Mouse (Mus musculus) CH12.LX (cell line): Measurements from ENCODE around the gene Npnt. TPM values are rescaled to one million over a fixed set of nuclear protein-coding genes. Genes with fewer than 3 reads are reported as not detected.

ENCODE experiments used
- DNase-seq: peaks from one replicate; pipeline ENCODE4 v3.0.0-alpha.2; 2013; ENCODE audit errors: extremely low read depth
- H3K27ac ChIP-seq: 2 replicates; pipeline ENCODE4 v1.5.1; 2012; ENCODE audit warnings: low read depth, mild to moderate bottlenecking, control low read depth, moderate library complexity; ENCODE audit not compliant: insufficient read depth
- H3K27me3 ChIP-seq: replicated peaks from 2 replicates; pipeline ENCODE3; 2012; ENCODE audit warnings: inconsistent platforms
- H3K36me3 ChIP-seq, 2 experiments: replicated peaks in 1 of 2; 2 replicates each; pipeline versions ENCODE3 to v1.6.1; 2012; ENCODE audit warnings: inconsistent platforms in 1 of 2, low read length in 1 of 2, mild to moderate bottlenecking in 1 of 2, mixed read lengths in 1 of 2, moderate library complexity in 1 of 2; ENCODE audit not compliant: control insufficient read depth in 1 of 2, insufficient read depth in 1 of 2
- H3K4me1 ChIP-seq, 2 experiments: 2 replicates each; pipeline ENCODE4 v1.6.1; 2012; ENCODE audit warnings: inconsistent platforms in 1 of 2, moderate library complexity in 1 of 2; ENCODE audit not compliant: insufficient read depth in 2 of 2, control insufficient read depth in 1 of 2
- H3K4me2 ChIP-seq: 2 replicates; pipeline ENCODE4 v1.6.1; 2012; ENCODE audit warnings: low read depth, mild to moderate bottlenecking, control low read depth; ENCODE audit not compliant: poor library complexity, insufficient read depth, severe bottlenecking
- H3K4me3 ChIP-seq, 3 experiments: fragments of 150-350 bp in 1 of 3; sonication (generic) in 1 of 3; replicated peaks in 1 of 3; 2 replicates each; pipeline versions ENCODE3 to v1.5.1; 2011 to 2012; ENCODE audit warnings: low read depth in 2 of 3, low read length in 2 of 3, mild to moderate bottlenecking in 2 of 3, moderate library complexity in 2 of 3, control low read depth in 1 of 3, improper control_type of control experiment in 1 of 3, inconsistent platforms in 1 of 3, mixed read lengths in 1 of 3; ENCODE audit not compliant: poor library complexity in 1 of 3
- H3K79me2 ChIP-seq: replicated peaks from 2 replicates; pipeline ENCODE4 v1.6.1; 2012; ENCODE audit warnings: mild to moderate bottlenecking, moderate library complexity; ENCODE audit not compliant: control insufficient read depth, poor library complexity, insufficient read depth, severe bottlenecking; ENCODE audit errors: extremely low read depth
- H3K9ac ChIP-seq: 2 replicates; pipeline ENCODE4 v1.6.1; 2012; ENCODE audit warnings: low read depth, mild to moderate bottlenecking, control low read depth, moderate library complexity; ENCODE audit not compliant: insufficient read depth
- H3K9me3 ChIP-seq: replicated peaks from 2 replicates; pipeline ENCODE3; 2012; ENCODE audit warnings: low read length, inconsistent platforms, mixed read lengths
- CHD1 ChIP-seq: IDR thresholded peaks from 2 replicates; pipeline ENCODE4 v1.6.1; 2012; ENCODE audit warnings: low read depth, low read length, improper control_type of control experiment, inconsistent platforms
- CHD2 ChIP-seq: IDR thresholded peaks from 2 replicates; pipeline ENCODE4 v1.6.1; 2011; ENCODE audit warnings: low read length, improper control_type of control experiment
- CTCF ChIP-seq, 2 experiments: IDR thresholded peaks in 1 of 2; conservative IDR thresholded peaks in 1 of 2; 2 replicates each; pipeline ENCODE4 v1.5.1; 2011 to 2012; ENCODE audit warnings: low read depth in 2 of 2, low read length in 2 of 2, improper control_type of control experiment in 1 of 2, inconsistent platforms in 1 of 2, mild to moderate bottlenecking in 1 of 2, moderate library complexity in 1 of 2
- ELF1 ChIP-seq: IDR thresholded peaks from 2 replicates; pipeline ENCODE4 v1.6.1; 2014; ENCODE audit warnings: low read depth, mild to moderate bottlenecking, inconsistent platforms, low read length, improper control_type of control experiment
- EP300 ChIP-seq: IDR thresholded peaks from 2 replicates; pipeline ENCODE4 v1.6.1; 2011; ENCODE audit warnings: low read length, improper control_type of control experiment
- GABPA ChIP-seq: IDR thresholded peaks from 2 replicates; pipeline ENCODE4 v1.6.1; 2012; ENCODE audit warnings: low read depth, low read length, improper control_type of control experiment, inconsistent platforms; ENCODE audit not compliant: insufficient replicate concordance
- IRF4 ChIP-seq: IDR thresholded peaks from 2 replicates; pipeline ENCODE4 v1.6.1; 2014; ENCODE audit warnings: low read depth, mild to moderate bottlenecking, inconsistent platforms, low read length, improper control_type of control experiment
- KAT2A ChIP-seq: IDR thresholded peaks from 2 replicates; pipeline ENCODE4 v1.6.1; 2012; ENCODE audit warnings: low read length, improper control_type of control experiment, inconsistent platforms; ENCODE audit not compliant: insufficient replicate concordance
- MAFK ChIP-seq: IDR thresholded peaks from 2 replicates; pipeline ENCODE4 v1.6.1; 2011; ENCODE audit warnings: low read length, improper control_type of control experiment; ENCODE audit not compliant: insufficient replicate concordance
- MAX ChIP-seq: IDR thresholded peaks from 2 replicates; pipeline ENCODE4 v1.6.1; 2011; ENCODE audit warnings: low read length, improper control_type of control experiment
- MEF2A ChIP-seq: IDR thresholded peaks from 2 replicates; pipeline ENCODE4 v1.6.1; 2014; ENCODE audit warnings: low read depth, mild to moderate bottlenecking, inconsistent platforms, low read length, improper control_type of control experiment, borderline replicate concordance
- MYC ChIP-seq: IDR thresholded peaks from 2 replicates; pipeline ENCODE4 v1.6.1; 2011; ENCODE audit warnings: low read depth, mild to moderate bottlenecking, improper control_type of control experiment, low read length
- POLR2AphosphoS2 ChIP-seq: IDR thresholded peaks from 2 replicates; pipeline ENCODE4 v1.6.1; 2011; ENCODE audit warnings: low read depth, low read length, improper control_type of control experiment
- RAD21 ChIP-seq: IDR thresholded peaks from 2 replicates; pipeline ENCODE4 v1.6.1; 2011; ENCODE audit warnings: low read depth, mild to moderate bottlenecking, low read length, improper control_type of control experiment, moderate library complexity
- SIN3A ChIP-seq: IDR thresholded peaks from 2 replicates; pipeline ENCODE4 v1.6.1; 2012; ENCODE audit warnings: low read length, improper control_type of control experiment, inconsistent platforms
- TBP ChIP-seq: conservative IDR thresholded peaks from 2 replicates; pipeline ENCODE4 v1.6.1; 2011; ENCODE audit warnings: low read depth, low read length, improper control_type of control experiment
- UBTF ChIP-seq: IDR thresholded peaks from 2 replicates; pipeline ENCODE4 v1.6.1; 2012; ENCODE audit warnings: low read depth, mild to moderate bottlenecking, inconsistent platforms, low read length, improper control_type of control experiment, moderate library complexity
- USF2 ChIP-seq: conservative IDR thresholded peaks from 2 replicates; pipeline ENCODE4 v1.6.1; 2011; ENCODE audit warnings: low read depth, low read length, improper control_type of control experiment
- ZC3H11A ChIP-seq: IDR thresholded peaks from 2 replicates; pipeline ENCODE4 v1.6.1; 2012; ENCODE audit warnings: low read depth, mild to moderate bottlenecking, inconsistent platforms, low read length, improper control_type of control experiment
- ZKSCAN1 ChIP-seq: IDR thresholded peaks from 2 replicates; pipeline ENCODE4 v1.6.1; 2012; ENCODE audit warnings: low read depth, inconsistent platforms, low read length, improper control_type of control experiment, borderline replicate concordance
- ZMIZ1 ChIP-seq: IDR thresholded peaks from 2 replicates; pipeline ENCODE4 v1.6.1; 2012; ENCODE audit warnings: low read depth, mild to moderate bottlenecking, inconsistent platforms, low read length, improper control_type of control experiment
- dilution Hi-C: fragments of 300-500 bp; cut with MboI; formaldehyde crosslinking; loops from 2 replicates; pipeline ENCODE4 v1.14.3; 2020; ENCODE audit warnings: low sequenced_read_pairs; ENCODE audit not compliant: extremely low pct_unique_long_range_greater_than_20kb, extremely low pct_ligation_motif_present
- in situ Hi-C: fragments of 300-500 bp; cut with MboI; formaldehyde crosslinking; loops from 3 replicates; pipeline ENCODE4 v1.14.3; 2019; ENCODE audit warnings: low sequenced_read_pairs, low pct_ligation_motif_present, low pct_unique_long_range_greater_than_20kb, mixed read lengths
- polyA plus RNA-seq: library from polyadenylated mRNA; unstranded; fragments of >175 nt; gene quantifications from 2 replicates; pipeline ENCODE4 v1.2.1, GENCODE M21; 2012; ENCODE audit warnings: low read depth; ENCODE audit not compliant: insufficient read length
- total RNA-seq, 2 experiments: library from RNA; depleted of rRNA; stranded (reverse); fragments of 300-350 nt in 1 of 2; fragments of >200 nt in 1 of 2; gene quantifications; 2 replicates each; pipeline ENCODE4 v1.2.3; 2012 to 2014

Gene Npnt
- total and polyA plus RNA-seq, 3 experiments, result 0.08 to 1.0 (median 0.20) TPM

DNA sequence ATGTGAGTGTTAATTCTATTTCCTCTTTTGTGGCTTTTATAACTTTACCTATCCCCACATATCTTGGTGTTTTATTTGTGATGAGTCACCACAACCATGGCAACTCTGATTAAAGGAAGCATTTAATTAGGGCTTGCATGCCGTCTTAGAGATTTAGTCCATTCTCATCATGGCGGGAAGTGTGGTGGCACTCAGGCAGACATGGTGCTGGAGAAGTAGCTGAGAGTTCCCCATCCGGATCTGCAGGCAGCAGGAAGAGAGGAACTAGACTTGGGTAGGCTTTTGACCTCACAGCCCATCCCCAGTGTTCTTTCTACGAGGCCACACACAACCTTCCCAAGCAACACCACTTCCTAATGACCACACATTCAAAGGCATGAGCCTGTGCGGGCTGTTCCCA is 16.2 kb upstream of the Npnt start:
- in situ Hi-C loops, result no loop called here
- Histone ChIP-seq H3K9ac (no peak overlapping the region), H3K27me3 (no peaks in the 10 kb centered on the region), H3K4me3 (no peak overlapping the region), H3K27ac (no peak overlapping the region), H3K36me3 (no peaks in the 10 kb centered on the region), H3K4me1 (peaks cover 0 to 2% of the 10 kb centered on the region in 2 experiments; a peak in 1 of 4 replicates), H3K9me3 (no peaks in the 10 kb centered on the region), H3K4me2 (no peak overlapping the region), H3K79me2 (no peaks in the 10 kb centered on the region)
- no peak for DNase-seq
- TF ChIP-seq ZC3H11A (no peak), GABPA (no peak), CHD1 (no peak), MYC (no peak), ZMIZ1 (no peak), ELF1 (no peak)
- dilution Hi-C loops, result no loop called here

DNA sequence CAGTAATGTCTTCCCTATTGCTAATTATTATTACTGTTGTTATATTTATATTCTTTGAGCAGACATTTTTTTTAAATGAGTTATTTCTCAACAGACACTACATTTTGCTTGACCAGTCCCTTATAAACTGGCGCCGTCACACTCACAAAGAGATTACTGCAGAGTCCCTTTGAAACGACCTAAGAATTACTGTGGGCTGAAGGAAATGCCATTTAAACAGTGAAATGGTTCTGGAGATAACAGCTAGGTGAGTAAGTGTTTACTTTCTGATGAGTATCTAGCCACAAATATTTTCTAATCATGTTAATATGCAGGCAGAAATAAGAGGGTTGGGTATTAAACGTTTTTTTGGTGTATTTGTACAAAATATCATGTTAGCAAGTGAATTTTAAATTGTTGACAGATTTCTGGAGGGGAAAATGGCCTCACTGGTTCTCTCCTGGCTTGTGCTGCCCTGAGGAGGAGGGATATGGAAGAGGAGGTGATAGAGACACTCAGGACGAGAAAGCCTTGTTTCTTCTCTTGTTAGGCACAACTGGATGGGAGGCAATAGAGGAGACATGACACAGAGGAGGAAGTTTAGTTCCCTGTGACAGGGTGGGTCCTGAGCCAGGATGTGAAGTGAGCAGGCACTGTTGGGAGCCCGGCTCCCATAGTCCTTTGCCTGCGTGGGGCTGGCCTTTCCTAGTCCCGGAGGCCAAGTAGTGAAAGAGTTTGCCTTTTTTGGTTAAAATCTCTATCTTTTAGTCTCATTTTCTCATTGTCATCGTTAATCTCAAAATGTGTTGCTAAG is 14.8 kb upstream of the Npnt start:
- H3K9ac ChIP-seq, result no peak overlapping the region
- no peaks in the 10 kb centered on the region for H3K27me3 ChIP-seq
- DNase-seq, result no peak
- H3K4me2 ChIP-seq, result no peak overlapping the region
- H3K79me2 ChIP-seq, result no peaks in the 10 kb centered on the region
- no peaks in the 10 kb centered on the region for H3K36me3 ChIP-seq
- TF ChIP-seq ZC3H11A (no peak), IRF4 (no peak), MAFK (no peak), MEF2A (no peak), EP300 (no peak), SIN3A (no peak), CTCF (conservative IDR thresholded peaks at IDR 0.05 in 1 of 2, IDR thresholded peaks at IDR 0.05 in 1 of 2; ENCODE audit: low read depth in 2 of 2, low read length in 2 of 2) (no peak), UBTF (no peak), TBP (no peak), KAT2A (no peak), CHD2 (no peak), ZKSCAN1 (no peak), USF2 (no peak), MAX (no peak), RAD21 (no peak), GABPA (no peak), POLR2AphosphoS2 (no peak)
- no peaks in the 10 kb centered on the region for H3K4me1 ChIP-seq
- H3K9me3 ChIP-seq, result no peaks in the 10 kb centered on the region
- in situ Hi-C loops (no loop called here), dilution Hi-C loops (no loop called here)
- no peak overlapping the region for H3K4me3 ChIP-seq
- H3K27ac ChIP-seq, result no peak overlapping the region
